Mouse (Mus musculus) liver, embryonic 15.5 days (tissue): ENCODE measurements around the gene Scgb3a1. TPM values are rescaled to one million over a fixed set of nuclear protein-coding genes. Genes with fewer than 3 reads are reported as not detected.

Experiments used
- ATAC-seq: fragments of 200-750 bp; cut with Nextera tagmentation; 2 replicates; pipeline ENCODE4 v1.8.0; 2017; ENCODE audit warnings: moderate number of reproducible peaks, mild to moderate bottlenecking, moderate library complexity; ENCODE audit not compliant: insufficient read depth
- H3K27ac ChIP-seq: fragments of 300-500 bp; sonication (generic); replicated peaks from 2 replicates; pipeline ENCODE4 v1.5.1; 2015; ENCODE audit warnings: mild to moderate bottlenecking, inconsistent platforms
- H3K27me3 ChIP-seq: fragments of 300-500 bp; sonication (generic); 2 replicates; pipeline ENCODE4 v1.6.1; 2015; ENCODE audit warnings: mild to moderate bottlenecking, inconsistent platforms
- H3K36me3 ChIP-seq: fragments of 300-500 bp; sonication (generic); replicated peaks from 2 replicates; pipeline ENCODE4 v1.6.1; 2015; ENCODE audit warnings: moderate library complexity, mild to moderate bottlenecking, inconsistent platforms
- H3K4me1 ChIP-seq: fragments of 300-500 bp; sonication (generic); replicated peaks from 2 replicates; pipeline ENCODE4 v1.6.1; 2015; ENCODE audit warnings: inconsistent platforms
- H3K4me2 ChIP-seq: fragments of 300-500 bp; sonication (generic); 2 replicates; pipeline ENCODE4 v1.6.1; 2015; ENCODE audit warnings: moderate library complexity, mild to moderate bottlenecking, inconsistent platforms
- H3K4me3 ChIP-seq: fragments of 300-500 bp; sonication (generic); replicated peaks from 2 replicates; pipeline ENCODE4 v1.5.1; 2015; ENCODE audit warnings: mild to moderate bottlenecking, inconsistent platforms
- H3K9ac ChIP-seq: fragments of 300-500 bp; sonication (generic); 2 replicates; pipeline ENCODE4 v1.6.1; 2015; ENCODE audit warnings: moderate library complexity, mild to moderate bottlenecking, inconsistent platforms
- H3K9me3 ChIP-seq: fragments of 300-500 bp; sonication (generic); replicated peaks from 2 replicates; pipeline ENCODE4 v1.6.1; 2016; ENCODE audit warnings: inconsistent platforms
- WGBS: fragments of 180-500 bp; shearing (Covaris S2); methylation state at CpG from one replicate; pipeline ENCODE4 v1.1.7; 2015; ENCODE audit warnings: mixed read lengths; ENCODE audit not compliant: insufficient replicate concordance; 5-methylcytosine and 5-hydroxymethylcytosine counted together
- polyA plus RNA-seq: library from polyadenylated mRNA; unstranded; fragments of >200 nt; fragmentation: Nextera tagmentation; extraction: Ambion mirVana; gene quantifications from 2 replicates; pipeline ENCODE4 v1.2.1, GENCODE M21; 2015

Scgb3a1 gene
- polyA plus RNA-seq, 1 experiment from 2014 or later, result 0.20 TPM

DNA sequence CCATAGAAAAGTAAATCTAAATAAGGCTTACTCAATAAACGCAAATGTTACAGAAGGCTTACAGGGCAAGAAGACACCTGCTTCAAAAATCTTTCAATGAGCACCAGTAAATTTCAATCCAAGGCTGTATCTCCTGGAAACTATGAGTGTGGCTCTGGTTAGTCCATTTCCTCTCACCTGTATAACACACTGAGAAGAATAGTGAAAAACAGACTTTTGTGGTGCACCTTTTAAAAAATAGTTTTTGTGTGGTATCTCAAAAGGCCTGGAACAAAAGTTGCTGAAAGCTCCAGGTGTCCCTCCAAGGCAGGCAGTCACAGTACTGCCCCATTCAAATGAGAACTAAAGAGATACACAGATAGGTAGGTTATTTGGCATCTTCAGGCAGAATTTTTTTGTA is 35.7 kb downstream of the Scgb3a1 start:
- H3K27me3 ChIP-seq, result no peaks in the 10 kb centered on the region
- ATAC-seq, result no peak
- H3K4me1 ChIP-seq, result peaks cover 3% of the 10 kb centered on the region; the same call in 1 of the 2 replicates
- no peak overlapping the region for H3K9ac ChIP-seq
- no peak overlapping the region for H3K4me2 ChIP-seq
- H3K27ac ChIP-seq, result no peak overlapping the region
- peaks cover 70% of the 10 kb centered on the region for H3K36me3 ChIP-seq
- 88% methylated on average over 1 of the region's 1 CpGs for WGBS
- H3K4me3 ChIP-seq, result no peak overlapping the region
- no peaks in the 10 kb centered on the region for H3K9me3 ChIP-seq

DNA sequence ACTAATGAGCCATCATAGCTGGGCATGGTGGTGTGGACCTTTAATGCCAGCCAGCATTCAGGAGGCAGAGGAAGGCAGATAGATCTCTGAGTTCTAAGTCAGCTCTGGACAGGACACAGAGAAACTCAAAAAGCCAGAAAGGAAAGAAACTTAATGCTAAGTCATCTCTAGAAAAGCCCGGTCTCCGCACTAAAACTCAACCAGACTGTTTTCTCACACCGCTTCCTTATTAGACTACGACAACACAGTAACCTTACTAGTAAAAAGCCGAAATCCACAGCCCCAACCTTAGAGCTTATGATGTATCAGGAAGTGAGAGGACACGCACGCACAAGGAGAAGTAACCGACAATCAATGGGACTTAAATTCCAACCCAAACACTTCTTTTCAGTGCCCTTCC is 38.6 kb downstream of the Scgb3a1 start:
- H3K27me3 ChIP-seq, result no peaks in the 10 kb centered on the region
- H3K36me3 ChIP-seq, result peaks cover 78% of the 10 kb centered on the region
- 92% methylated on average over 8 of the region's 8 CpGs for WGBS

GRCm38 (mm10) chr11:49704804-49705203 is 41.4 kb downstream of the Scgb3a1 start:
- peaks cover 63% of the 10 kb centered on the region for H3K36me3 ChIP-seq
- 69% methylated on average over 8 of the region's 8 CpGs for WGBS
- no peak for ATAC-seq

More for the DNA sequence above, 38.6 kb downstream of the Scgb3a1 start:
- H3K4me3 ChIP-seq, result no peak overlapping the region
- ATAC-seq, result no peak
- H3K4me2 ChIP-seq, result no peak overlapping the region
- peaks cover 7% of the 10 kb centered on the region; the same call in 1 of the 2 replicates for H3K4me1 ChIP-seq
- no peak overlapping the region for H3K27ac ChIP-seq
- no peaks in the 10 kb centered on the region for H3K9me3 ChIP-seq
- H3K9ac ChIP-seq, result no peak overlapping the region

DNA sequence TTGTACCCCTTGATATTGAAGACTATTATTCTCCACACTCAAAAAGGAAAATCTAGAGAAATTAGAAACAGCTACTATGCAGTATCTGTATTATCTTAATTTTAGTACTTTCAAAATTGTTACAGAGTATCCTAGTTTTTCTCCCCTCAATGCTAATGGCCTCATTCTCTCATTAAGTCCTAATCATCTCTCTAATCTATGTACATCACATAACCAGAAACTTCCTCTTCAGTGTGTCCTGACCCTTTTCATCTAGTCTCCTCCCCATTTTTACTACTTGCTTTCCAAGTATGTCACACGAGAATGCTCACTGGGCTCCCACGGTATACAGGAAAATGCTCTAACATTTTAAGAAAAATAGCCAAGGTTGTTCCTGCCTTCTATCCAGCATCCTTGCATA is 44.4 kb downstream of the Scgb3a1 start:
- no peak overlapping the region for H3K9ac ChIP-seq
- no peaks in the 10 kb centered on the region for H3K27me3 ChIP-seq
- no peak overlapping the region for H3K27ac ChIP-seq
- H3K4me3 ChIP-seq, result no peak overlapping the region
- H3K9me3 ChIP-seq, result no peaks in the 10 kb centered on the region
- WGBS, result 39% methylated on average over 2 of the region's 2 CpGs
- peaks cover 37% of the 10 kb centered on the region for H3K36me3 ChIP-seq
- H3K4me2 ChIP-seq, result no peak overlapping the region
- no peak for ATAC-seq
- peaks cover 43% of the 10 kb centered on the region for H3K4me1 ChIP-seq

More at GRCm38 (mm10) chr11:49704804-49705203, 41.4 kb downstream of the Scgb3a1 start:
- no peak overlapping the region for H3K27ac ChIP-seq
- H3K4me2 ChIP-seq, result no peak overlapping the region
- no peaks in the 10 kb centered on the region for H3K27me3 ChIP-seq
- peaks cover 27% of the 10 kb centered on the region for H3K4me1 ChIP-seq
- H3K9me3 ChIP-seq, result no peaks in the 10 kb centered on the region
- H3K9ac ChIP-seq, result no peak overlapping the region
- H3K4me3 ChIP-seq, result no peak overlapping the region

DNA sequence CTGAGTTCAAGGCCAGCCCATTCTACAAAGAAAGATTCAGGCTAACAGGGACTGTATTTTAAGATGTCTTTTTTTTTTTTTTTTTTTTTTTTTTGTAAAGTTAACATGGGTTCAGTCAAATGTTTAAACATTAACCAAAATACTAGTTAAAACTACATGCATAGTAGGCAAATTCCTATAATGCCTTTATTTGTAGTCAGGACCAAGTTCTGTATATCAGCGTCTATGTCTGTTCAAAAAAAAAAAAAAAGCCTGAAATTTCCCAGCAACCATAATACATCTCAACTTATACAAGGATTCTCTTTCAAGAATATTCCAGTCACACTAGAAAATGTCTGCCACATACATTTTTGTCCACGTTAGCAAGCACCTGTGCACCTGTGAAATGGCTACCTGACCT is 47.3 kb downstream of the Scgb3a1 start:
- 0 out of 2 replicates have a peak overlapping the region, but pooled peaks have one; percentile 7 for H3K27ac ChIP-seq

GRCm38 (mm10) chr11:49711981-49712554 is 48.7 kb downstream of the Scgb3a1 start:
- Histone ChIP-seq H3K27ac (peak overlapping the region; percentile 96), H3K9me3 (no peaks in the 10 kb centered on the region), H3K4me3 (peak overlapping the region; percentile 100), H3K4me2 (peak overlapping the region; percentile 73), H3K4me1 (peaks cover 50% of the 10 kb centered on the region), H3K27me3 (no peaks in the 10 kb centered on the region), H3K36me3 (0 out of 2 replicates have a peak, but pooled peaks cover 8% of the 10 kb centered on the region), H3K9ac (peak overlapping the region; percentile 99)
- ATAC-seq, result peak; percentile 42
- WGBS, result under 1% methylated on average over 67 of the region's 70 CpGs

More for the DNA sequence above, 47.3 kb downstream of the Scgb3a1 start:
- WGBS, result 60% methylated on average over 2 of the region's 2 CpGs
- Histone ChIP-seq H3K4me3 (peak overlapping the region; percentile 100), H3K36me3 (peaks cover 20% of the 10 kb centered on the region), H3K4me1 (peaks cover 50% of the 10 kb centered on the region), H3K27me3 (no peaks in the 10 kb centered on the region), H3K4me2 (peak overlapping the region; percentile 73), H3K9me3 (no peaks in the 10 kb centered on the region), H3K9ac (peak overlapping the region; percentile 99; the same call in 1 of the 2 replicates)
- no peak for ATAC-seq

- Histone ChIP-seq H3K36me3 (0 out of 2 replicates have a peak, but pooled peaks cover 3% of the 10 kb centered on the region), H3K27ac (peak within 1 kb of the TSS; percentile 96), H3K4me1 (peaks cover 45% of the 10 kb centered on the region), H3K4me3 (peak within 1 kb of the TSS; percentile 100), H3K9me3 (no peaks in the 10 kb centered on the region), H3K27me3 (no peaks in the 10 kb centered on the region), H3K4me2 (peak within 1 kb of the TSS; percentile 81), H3K9ac (peak within 1 kb of the TSS; percentile 99)
- under 1% methylated on average over 65 of the region's 65 CpGs for WGBS
- peak; percentile 97 for ATAC-seq
Measured at GRCm38 (mm10) chr11:49712555-49713335, 49.3 kb downstream of the Scgb3a1 start, which contains the start of gene Cnot6. TSS of gene Cnot6 (minus strand) at chr11:49712723.

GRCm38 (mm10) chr11:49713336-49714334 is 50.2 kb downstream of the Scgb3a1 start:
- peak overlapping the region; percentile 96 for H3K27ac ChIP-seq
- ATAC-seq, result peak; percentile 60

More at GRCm38 (mm10) chr11:49713336-49714334, 50.2 kb downstream of the Scgb3a1 start:
- no peaks in the 10 kb centered on the region for H3K36me3 ChIP-seq
- peak overlapping the region; percentile 100 for H3K4me3 ChIP-seq
- H3K4me1 ChIP-seq, result peaks cover 39% of the 10 kb centered on the region
- peak overlapping the region; percentile 81 for H3K4me2 ChIP-seq
- H3K9ac ChIP-seq, result peak overlapping the region; percentile 65
- no peaks in the 10 kb centered on the region for H3K27me3 ChIP-seq
- H3K9me3 ChIP-seq, result no peaks in the 10 kb centered on the region
- 33% methylated on average over 20 of the region's 20 CpGs for WGBS
